Mouse (Mus musculus) ovary, postnatal 10 days (tissue): ENCODE measurements around the gene Aspm.
A peak's percentile ranks its signal among the peaks of the same experiment; 100 is the strongest.
"Not testable (repeated sequence)": the region's sequence is repeated elsewhere in the genome, so short reads cannot be mapped to it uniquely, and the experiment has no call there.

Source experiments
- DNase-seq: peaks from one replicate; pipeline ENCODE4 v3.0.0; 2022; ENCODE audit warnings: low spot score

Gene Aspm

DNA sequence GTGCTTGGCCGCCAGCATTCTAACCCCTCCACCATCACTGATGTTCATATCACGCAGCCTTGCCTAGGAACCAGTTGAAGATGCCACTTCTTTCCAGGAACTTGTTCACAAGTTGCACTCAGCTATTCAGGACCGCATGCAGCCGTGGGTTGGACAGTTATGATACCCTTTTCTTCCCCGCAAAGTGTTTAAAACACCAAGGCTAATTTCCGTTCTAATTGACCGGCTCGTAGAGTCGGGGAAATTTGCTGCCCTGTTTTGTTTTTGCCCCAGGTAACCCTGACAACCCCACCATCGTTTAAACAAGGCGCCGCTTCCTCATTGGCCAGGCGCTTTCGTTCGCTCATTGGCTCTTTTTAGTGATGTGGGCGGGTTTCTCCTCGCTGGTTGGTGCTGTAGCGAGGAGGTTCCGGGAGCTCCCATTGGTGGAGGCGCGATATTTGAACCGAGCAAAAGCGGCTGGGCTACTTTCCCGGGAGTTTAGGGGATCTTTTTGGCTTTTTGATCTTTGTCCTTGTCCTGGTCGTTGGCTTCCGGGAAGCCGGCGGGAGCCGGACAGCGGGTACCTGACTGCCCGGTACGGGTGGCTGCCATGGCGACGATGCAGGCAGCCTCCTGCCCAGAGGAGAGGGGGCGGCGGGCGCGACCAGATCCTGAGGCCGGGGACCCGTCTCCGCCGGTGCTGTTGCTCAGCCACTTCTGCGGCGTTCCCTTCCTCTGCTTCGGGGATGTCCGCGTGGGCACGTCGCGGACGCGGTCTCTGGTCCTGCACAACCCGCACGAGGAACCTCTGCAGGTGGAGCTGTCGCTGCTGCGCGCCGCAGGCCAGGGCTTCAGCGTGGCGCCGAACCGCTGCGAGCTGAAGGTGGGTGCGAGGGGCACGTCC, at the start of gene Aspm:
Aspm (plus strand) TSS at position 433 of the 886 bp plus-strand sequence.
- peak; percentile 69 for DNase-seq

GRCm38 (mm10) chr1:139405766-139406165, 48.8 kb upstream of the Aspm start:
- DNase-seq, result no peak

DNA sequence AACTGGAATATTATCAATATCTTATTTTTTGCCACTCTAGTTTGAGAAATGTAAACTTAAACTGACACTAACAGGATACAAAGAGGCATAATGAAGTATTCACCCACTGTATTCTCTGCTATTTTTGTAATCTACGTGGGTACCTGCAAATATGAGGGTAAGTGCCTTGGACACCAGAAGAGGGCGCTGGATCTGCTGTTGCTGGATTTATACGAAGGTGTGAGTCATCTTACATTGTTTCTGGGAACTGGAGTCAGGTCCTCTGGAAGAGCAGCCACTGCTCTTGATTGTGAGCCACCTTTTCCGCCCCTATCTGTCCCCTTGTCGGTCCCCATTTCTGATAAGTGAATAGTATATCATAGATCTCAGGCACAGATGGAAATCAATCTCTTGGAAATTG, 46.9 kb upstream of the Aspm start:
- DNase-seq, result no peak

DNA sequence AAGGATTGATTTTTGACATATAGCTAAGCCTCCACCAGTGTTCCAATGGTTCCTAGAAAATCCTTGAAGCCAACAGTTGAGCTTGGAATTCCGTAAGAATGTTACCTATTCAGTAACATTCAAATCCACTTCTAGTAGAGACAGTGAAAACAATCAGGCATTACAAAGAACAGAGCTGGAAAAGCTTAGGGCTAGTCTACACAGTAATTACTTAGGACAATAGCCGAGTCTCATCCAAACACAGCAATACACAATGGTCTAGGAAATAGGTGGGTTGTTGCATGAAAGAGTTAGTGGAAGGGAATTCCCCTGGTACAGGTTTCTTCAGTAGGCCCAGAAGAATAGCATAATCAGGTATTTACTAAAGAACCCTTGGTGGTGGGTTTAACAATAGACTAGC, 42.2 kb upstream of the Aspm start:
- not testable (repeated sequence) for DNase-seq

GRCm38 (mm10) chr1:139413465-139413864, 41.1 kb upstream of the Aspm start:
- DNase-seq, result no peak

DNA sequence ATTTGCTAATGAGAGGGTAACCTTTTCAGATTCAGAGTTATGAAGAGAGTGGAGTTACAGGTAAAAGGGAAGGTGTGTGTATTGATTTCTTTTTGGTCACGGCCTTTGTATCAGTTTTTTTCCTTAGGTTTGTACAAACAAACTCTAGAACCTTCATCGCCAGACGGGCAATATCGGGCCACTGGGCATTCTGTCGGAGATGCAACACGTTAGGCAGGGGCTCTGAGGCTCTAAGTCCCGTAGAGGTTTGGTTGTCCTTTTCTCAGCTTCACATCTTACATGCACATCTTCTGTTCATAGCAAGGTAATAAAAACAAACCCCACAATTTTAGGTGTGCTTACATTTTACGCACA, 33.1 kb upstream of the Aspm start:
- no peak for DNase-seq

DNA sequence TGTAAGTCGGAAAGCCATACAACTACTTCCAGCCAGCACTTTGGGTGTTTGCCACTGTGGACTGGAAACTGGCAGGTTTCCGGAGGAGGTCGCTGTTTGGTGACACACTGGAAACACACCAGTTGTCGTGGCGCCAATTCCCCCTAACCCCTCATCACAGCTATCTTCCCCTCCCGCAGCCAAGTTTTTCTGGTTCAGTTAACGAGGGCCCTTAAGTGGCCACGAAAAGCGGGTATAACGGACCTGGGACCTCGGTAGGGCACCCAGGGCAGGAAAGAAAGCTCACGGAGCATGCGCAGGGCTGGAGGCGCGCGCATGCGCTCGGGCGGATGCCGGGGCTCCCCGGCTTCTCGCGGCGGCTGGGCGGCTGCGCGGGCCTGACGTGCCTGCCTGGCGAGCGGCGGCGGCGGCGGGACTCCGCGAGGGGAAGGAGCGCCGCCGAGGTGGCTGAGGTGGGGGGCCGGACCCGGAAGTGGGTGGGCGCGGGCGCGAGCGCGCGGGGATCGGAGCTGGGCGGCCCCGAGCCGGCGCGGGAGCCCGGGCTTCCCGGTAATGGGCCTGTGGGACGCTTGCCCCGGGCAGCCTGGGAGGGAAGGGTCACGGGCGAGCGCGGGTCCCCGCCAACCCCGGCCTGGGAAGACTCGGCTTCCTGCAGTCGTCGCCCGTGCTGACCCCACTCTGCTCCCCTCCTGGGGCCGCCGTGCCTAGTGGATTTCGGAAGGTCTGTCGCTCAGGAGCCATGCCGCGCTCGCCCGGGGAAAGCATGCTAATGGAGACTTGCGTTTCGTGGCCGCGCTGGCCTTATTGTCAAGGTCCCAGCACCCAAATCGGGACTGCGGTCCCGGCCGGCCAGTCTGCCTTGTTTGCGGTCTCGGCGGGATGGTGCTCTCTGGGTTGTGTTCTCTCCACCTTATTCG, 32.4 kb upstream of the Aspm start, which contains the start of gene Zbtb41:
Zbtb41 (plus strand) TSS at position 414 of the 917 bp plus-strand sequence.
- DNase-seq, result peak; percentile 85

- DNase-seq, result no peak
Observed at GRCm38 (mm10) chr1:139422941-139423340, 31.6 kb upstream of the Aspm start.

- DNase-seq, result no peak
Observed at GRCm38 (mm10) chr1:139423931-139424330, 30.6 kb upstream of the Aspm start.

- no peak for DNase-seq
Observed at GRCm38 (mm10) chr1:139425006-139425405, 29.6 kb upstream of the Aspm start.

DNA sequence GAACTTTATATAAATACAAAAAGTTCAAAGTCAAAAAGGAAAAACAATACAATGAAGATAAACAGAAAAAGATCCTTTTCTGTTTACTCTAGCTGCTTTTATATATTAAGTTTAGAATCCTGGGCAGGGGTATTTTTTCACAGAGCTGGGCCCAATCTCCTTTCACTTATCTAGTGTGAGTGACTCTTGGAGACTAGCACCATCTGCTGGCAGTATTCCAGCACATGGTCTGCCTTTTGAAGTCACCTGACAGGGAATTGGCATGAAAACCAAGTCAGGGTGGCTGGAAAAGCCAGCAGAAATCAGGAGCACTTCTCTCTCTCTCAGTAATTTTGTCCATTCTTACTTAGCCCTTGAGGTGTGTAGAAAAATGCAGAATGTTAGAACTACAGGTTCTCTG, 16.2 kb upstream of the Aspm start:
- no peak for DNase-seq

DNA sequence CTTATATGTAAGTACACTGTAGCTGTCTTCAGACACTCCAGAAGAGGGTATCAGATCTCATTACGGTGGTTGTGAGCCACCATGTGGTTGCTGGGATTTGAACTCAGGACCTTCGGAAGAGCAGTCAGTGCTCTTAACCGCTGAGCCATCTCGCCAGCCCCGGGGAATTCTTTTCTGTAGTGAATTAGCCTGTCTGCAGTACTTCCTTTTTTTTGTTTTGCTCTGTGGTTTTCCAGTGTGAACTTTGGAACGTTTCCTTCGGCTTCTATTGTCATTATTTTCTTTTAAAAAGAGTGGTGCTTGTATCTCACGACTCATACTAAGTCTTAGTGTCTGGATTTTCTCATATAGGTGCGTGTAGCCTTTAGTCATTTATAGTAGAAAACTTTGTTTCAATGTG, 11.5 kb upstream of the Aspm start:
- not testable (repeated sequence) for DNase-seq

DNA sequence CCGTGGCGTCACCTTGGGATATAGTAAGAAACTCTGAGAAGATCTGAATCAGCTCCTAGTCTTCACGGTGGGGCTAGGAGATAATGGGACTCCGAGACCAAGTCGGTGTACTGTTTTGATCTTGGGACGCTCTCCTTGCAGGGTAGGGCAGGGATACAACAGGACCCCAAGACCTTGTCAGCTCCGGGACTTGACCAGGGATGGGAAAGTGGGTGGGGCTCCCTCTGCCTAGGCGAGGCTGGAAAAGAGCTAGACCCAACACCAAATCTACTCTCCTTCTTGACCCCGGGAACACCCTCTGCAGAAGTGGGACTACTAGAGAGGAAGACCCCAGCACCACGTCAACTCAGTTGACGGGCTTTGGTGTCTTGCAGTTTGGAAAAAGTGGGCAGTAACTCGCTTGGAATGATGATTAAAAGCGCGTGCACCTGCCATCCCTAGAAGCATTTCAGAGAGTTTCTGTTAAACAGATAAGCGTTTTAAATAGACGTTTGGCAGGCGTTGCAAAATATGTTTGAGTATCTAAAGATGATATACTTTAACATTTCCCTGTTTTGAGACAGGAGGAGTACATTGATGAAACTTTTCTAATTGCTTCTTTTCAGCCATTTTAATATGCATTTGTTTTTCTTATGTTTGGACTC, 776 bp downstream of the Aspm start:
- DNase-seq, result no peak

GRCm38 (mm10) chr1:139460807-139461206, 6.2 kb downstream of the Aspm start:
- DNase-seq, result no peak

GRCm38 (mm10) chr1:139465936-139466335, 11.4 kb downstream of the Aspm start:
- no peak for DNase-seq

DNA sequence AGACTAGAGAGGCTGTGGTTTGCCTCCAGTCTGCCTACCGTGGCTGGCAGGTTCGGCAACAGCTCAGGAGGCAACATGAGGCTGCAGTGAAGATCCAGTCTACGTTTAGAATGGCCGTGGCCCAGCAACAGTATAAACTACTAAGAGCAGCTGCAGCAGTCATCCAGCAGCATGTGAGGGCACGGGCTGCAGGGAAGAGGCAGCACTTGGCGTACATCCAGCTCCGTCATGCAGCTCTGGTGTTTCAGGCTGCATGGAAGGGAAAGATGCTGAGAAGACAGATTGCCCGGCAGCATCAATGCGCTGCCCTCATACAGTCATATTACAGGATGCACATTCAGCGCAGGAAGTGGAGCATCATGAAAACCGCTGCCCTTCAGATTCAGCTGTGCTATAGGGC, 24.3 kb downstream of the Aspm start:
- no peak for DNase-seq

DNA sequence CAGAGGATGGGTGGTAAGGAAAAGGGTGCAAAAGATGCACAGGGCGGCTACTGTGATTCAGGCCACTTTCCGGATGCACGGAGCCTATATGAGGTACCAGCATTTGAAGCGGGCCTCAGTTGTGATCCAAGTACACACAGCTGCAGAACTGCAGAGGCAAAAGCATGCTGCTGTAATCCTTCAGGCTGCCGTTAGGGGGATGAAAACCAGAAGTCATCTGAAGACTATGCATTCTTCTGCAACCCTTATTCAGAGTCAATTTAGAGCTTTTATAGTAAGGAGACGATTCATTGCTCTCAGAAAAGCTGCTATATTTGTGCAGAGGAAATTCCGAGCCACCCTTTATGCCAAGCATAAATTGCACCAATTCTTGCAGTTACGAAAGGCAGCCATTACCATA, 25.7 kb downstream of the Aspm start:
- no peak for DNase-seq

DNA sequence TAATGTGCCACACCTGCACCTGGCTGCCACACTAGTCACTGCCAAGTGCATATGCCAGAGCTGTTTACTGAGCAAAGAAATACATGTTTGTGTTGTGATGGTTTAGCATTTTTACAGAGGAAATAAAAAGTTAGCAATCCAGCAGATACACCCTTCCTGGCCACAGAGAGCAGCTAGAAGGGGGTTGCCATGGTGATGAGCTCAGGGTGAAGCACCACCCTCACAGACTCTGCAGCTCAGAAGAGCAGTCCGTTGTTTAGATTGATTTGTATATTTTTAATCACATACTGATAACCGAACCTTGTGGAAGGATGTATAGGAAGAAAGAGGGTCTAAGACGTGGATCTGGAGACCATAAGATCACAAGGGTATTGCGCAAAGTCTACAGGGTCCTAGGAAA, 26.6 kb downstream of the Aspm start:
- no peak for DNase-seq

- no peak for DNase-seq
Observed at GRCm38 (mm10) chr1:139494630-139495029, 40.1 kb downstream of the Aspm start.

DNA sequence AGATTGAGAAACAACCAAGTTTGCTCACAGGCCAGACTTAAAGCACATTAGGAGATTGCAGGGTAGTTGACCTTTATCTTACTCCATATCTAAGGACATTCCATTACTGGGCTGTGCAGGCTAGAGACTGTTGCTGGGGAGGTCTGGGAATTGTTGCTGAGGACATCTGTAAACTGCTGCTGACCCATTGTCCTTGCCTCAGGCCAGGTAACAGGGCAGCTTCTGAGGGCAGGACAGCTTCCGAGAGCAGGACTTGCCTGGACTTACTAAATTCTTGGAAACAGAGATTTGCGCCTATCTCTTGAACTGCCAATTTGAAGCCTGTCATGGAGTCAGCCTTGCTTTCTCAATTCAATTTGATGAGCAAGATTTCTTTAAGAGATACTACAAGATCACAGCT, 40.8 kb downstream of the Aspm start:
- no peak for DNase-seq

DNA sequence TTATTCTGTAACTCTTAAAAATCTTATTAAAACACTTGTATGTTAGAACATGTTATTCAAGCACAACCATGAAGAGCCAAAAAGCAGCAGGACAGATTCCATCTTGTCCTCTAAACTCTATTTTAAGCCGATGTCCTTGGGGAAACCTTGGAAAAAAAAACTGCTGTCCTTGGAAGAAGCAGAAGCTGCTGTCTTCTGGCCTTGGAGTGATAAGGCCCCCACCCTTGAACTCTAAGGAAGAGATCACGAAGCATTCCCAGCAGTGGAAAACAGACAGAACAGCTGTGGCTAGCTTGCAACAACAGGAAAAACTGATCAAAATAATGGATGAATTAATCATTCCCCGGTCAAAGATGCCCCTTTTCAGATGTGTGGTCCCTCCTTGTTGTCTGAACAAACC, 41.6 kb downstream of the Aspm start:
- DNase-seq, result no peak

DNA sequence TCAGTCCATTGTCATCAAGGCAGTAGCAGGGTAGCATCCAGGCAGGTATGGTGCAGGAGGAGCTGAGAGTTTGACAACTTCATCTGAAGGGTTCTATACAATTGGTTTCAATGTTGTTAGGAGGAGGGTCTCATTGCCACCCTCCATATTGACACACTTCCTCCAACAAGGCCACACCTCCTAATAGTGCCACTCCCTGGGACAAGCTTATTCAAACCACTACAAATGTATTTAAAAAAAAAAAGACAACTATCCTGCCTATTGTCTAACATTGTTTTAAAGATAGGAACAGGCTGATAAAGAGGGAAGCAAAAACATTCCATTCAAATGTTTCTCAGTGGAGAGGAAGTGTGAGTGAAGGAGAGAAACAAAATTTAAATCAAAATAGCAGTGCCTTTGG, 45.2 kb downstream of the Aspm start:
- no peak for DNase-seq
